Mouse (Mus musculus): Measurements from ENCODE around the gene Enoph1.

GRCm38 (mm10) chr5:100030069-100030468 lies 9.7 kb upstream of the Enoph1 start:
- TF ChIP-seq CTCF (IDR thresholded peaks at IDR 0.05; ENCODE audit: borderline replicate concordance, control insufficient read depth, extremely low read depth, insufficient read depth, low read length, poor library complexity) = no peak
- no peak for TF ChIP-seq POLR2A (IDR thresholded peaks at IDR 0.05; ENCODE audit: control insufficient read depth, extremely low read depth, insufficient read depth, low read length, poor library complexity)
